Mouse (Mus musculus) lung, embryonic 16.5 days (tissue): ENCODE measurements at regions not wholly inside any gene's neighbourhood (a gene's known extent, or its start where the extent isn't known, plus 50 kb on each side); places are given as distances from the start of the nearest gene placed in this dataset.

ENCODE experiments used
- ATAC-seq: fragments of 200-750 bp; cut with Nextera tagmentation; 2 replicates; pipeline ENCODE4 v1.8.0; 2017; ENCODE audit warnings: low read depth, mild to moderate bottlenecking, moderate library complexity
- H3K27ac ChIP-seq: fragments of 300-500 bp; sonication (generic); 2 replicates; pipeline ENCODE4 v1.5.1; 2014; ENCODE audit warnings: mild to moderate bottlenecking, control low read depth, low read length
- H3K27me3 ChIP-seq: fragments of 300-500 bp; sonication (generic); 2 replicates; pipeline ENCODE4 v1.6.1; 2014; ENCODE audit warnings: low read depth, low read length, mixed read lengths; ENCODE audit not compliant: control insufficient read depth, insufficient read depth
- H3K36me3 ChIP-seq: fragments of 300-500 bp; sonication (generic); 2 replicates; pipeline ENCODE4 v1.6.1; 2014; ENCODE audit warnings: low read length; ENCODE audit not compliant: control insufficient read depth, insufficient read depth
- H3K4me1 ChIP-seq: fragments of 300-500 bp; sonication (generic); replicated peaks from 2 replicates; pipeline ENCODE4 v1.6.1; 2014; ENCODE audit warnings: low read length, mixed read lengths; ENCODE audit not compliant: control insufficient read depth, insufficient read depth
- H3K4me2 ChIP-seq: fragments of 300-500 bp; sonication (generic); 2 replicates; pipeline ENCODE4 v1.6.1; 2014; ENCODE audit warnings: low read depth, low read length, control low read depth
- H3K4me3 ChIP-seq: fragments of 300-500 bp; sonication (generic); 2 replicates; pipeline ENCODE4 v1.5.1; 2014; ENCODE audit warnings: mild to moderate bottlenecking, low read length, control low read depth
- H3K9ac ChIP-seq: fragments of 300-500 bp; sonication (generic); 2 replicates; pipeline ENCODE4 v1.6.1; 2014; ENCODE audit warnings: low read length, control low read depth
- H3K9me3 ChIP-seq: fragments of 300-500 bp; sonication (generic); 2 replicates; pipeline ENCODE4 v1.6.1; 2016; ENCODE audit warnings: low read length; ENCODE audit not compliant: control insufficient read depth
- WGBS: fragments of 180-500 bp; shearing (Covaris S2); extraction: QIAGEN DNeasy Blood & Tissue Kit; methylation state at CpG from one replicate; pipeline ENCODE4 v1.1.7; 2014; 5-methylcytosine and 5-hydroxymethylcytosine counted together

GRCm38 (mm10) chr16:78197252-78197896 is 103.9 kb upstream of the Cxadr start:
- WGBS, result 11% methylated on average over 10 of the region's 10 CpGs

DNA sequence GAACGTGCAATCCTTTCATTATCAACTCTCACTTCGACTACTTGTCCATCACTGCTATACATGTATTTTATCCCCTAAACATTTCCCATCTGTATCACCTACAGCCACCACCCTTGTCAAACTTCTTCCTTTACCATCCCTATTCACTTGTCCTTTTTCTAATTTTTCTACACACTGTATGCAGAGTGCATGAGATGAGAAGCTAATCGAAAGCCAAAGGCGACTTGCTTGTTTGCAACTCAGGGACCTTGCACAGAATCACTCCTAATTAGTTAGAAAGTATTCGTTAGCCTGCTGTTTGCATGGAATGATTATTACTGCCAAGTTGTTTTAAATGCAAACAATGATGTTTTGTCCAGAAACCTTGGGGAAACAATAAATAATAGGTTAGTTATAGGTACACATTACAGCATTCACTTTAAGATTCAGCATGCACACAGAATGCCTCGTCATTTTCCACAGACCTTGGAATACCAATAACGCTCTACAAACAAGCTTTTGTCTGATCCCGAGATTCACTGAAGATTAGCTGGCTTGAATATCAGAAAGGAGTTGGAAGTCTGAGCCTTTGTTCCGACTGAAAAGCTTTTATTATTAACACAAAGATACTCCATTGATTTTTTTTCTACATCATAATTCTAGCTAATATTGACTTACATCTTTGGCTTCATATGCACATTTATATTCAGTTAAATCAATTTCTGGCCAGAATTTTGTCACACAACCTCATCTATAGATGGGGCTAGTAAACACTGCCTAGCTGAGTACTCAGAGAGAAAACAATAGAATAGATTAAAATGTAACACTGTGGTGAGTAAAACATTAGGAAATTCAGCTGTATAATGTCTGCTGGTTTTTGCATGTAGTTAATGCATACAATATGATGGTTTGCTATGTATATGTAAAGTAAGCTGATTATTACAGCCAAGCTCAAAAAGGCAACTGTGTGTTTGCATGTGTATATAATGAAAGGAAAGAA is 130.4 kb upstream of the Cxadr start:
- Histone ChIP-seq H3K9me3 (no peaks in the 10 kb centered on the region), H3K4me2 (no peak overlapping the region), H3K4me3 (no peak overlapping the region), H3K27me3 (no peaks in the 10 kb centered on the region), H3K27ac (no peak overlapping the region), H3K36me3 (no peaks in the 10 kb centered on the region), H3K4me1 (no peaks in the 10 kb centered on the region), H3K9ac (no peak overlapping the region)
- no peak for ATAC-seq
- WGBS, result 72% methylated on average over 9 of the region's 9 CpGs

More at GRCm38 (mm10) chr16:78197252-78197896, 103.9 kb upstream of the Cxadr start:
- 0 out of 2 replicates have a peak, but pooled peaks cover 4% of the 10 kb centered on the region for H3K4me1 ChIP-seq
- H3K9ac ChIP-seq, result no peak overlapping the region
- H3K27me3 ChIP-seq, result no peaks in the 10 kb centered on the region
- no peak overlapping the region for H3K4me2 ChIP-seq
- no peaks in the 10 kb centered on the region for H3K36me3 ChIP-seq
- no peak overlapping the region for H3K27ac ChIP-seq
- no peaks in the 10 kb centered on the region for H3K9me3 ChIP-seq
- no peak overlapping the region for H3K4me3 ChIP-seq
- 0 out of 2 replicates have a peak, but pooled peaks have one; percentile 29 for ATAC-seq

DNA sequence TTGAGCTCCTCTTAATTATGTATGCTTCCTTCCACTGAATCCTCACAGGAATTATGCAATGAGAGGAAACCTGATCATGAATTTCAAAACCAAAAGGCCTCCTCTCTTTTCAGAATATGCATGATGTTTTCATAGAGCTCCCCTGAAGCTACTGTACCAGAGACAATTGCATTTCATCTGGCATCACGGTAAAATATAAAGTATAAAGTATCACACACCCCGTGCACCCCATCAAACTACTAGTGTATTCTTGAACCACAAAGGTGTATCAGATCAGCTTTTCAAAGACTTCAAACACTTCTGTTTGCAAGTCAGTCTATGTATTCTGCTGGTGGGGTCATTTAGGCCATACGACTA is 144.4 kb upstream of the Cxadr start:
- Histone ChIP-seq H3K27ac (no peak overlapping the region), H3K9me3 (no peaks in the 10 kb centered on the region), H3K4me1 (no peaks in the 10 kb centered on the region), H3K4me3 (no peak overlapping the region), H3K9ac (no peak overlapping the region), H3K4me2 (no peak overlapping the region), H3K27me3 (no peaks in the 10 kb centered on the region), H3K36me3 (no peaks in the 10 kb centered on the region)
- no peak for ATAC-seq
- WGBS, result 74% methylated on average over 3 of the region's 3 CpGs

DNA sequence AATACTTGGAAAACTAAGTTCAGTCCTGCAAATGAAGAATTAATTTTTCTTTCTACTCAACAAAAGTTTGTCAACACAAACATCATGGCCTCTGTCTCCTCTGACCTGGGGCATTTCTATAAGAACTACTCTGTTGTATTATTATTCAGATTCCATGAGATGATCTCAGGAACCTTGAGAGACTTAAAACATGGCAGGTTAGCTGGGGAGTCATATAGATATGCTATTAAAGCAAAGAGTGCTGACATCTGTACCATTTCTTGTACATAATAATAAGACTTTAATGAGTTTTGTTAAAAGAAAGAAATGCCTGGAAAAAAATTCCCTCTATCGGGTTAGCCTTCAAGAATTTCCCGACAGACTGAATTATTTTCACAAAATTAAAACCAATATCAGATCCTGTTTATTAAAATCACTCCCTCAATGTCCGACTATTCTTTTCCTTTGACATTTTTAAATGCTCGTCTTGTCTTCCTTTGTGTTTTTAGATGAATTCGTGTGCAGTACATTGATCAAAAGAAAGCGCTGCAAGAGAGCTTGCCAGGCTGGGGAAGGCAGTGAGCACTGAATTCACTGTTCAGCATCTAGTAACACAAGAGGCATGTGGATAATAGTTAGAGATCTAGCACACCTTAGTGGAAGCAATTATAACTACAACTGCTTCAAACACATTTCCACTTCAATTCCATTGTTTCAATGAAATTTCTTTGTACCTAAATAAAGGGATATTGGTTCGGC is 145.0 kb upstream of the Cxadr start:
- Histone ChIP-seq H3K36me3 (no peaks in the 10 kb centered on the region), H3K4me2 (no peak overlapping the region; the same call in 1 of the 2 replicates)

GRCm38 (mm10) chr16:78153899-78154605 is 147.2 kb upstream of the Cxadr start:
- ATAC-seq, result no peak
- no peaks in the 10 kb centered on the region for H3K36me3 ChIP-seq
- H3K9me3 ChIP-seq, result no peaks in the 10 kb centered on the region
- H3K27me3 ChIP-seq, result no peaks in the 10 kb centered on the region
- H3K4me3 ChIP-seq, result no peak overlapping the region
- no peaks in the 10 kb centered on the region for H3K4me1 ChIP-seq
- no peak overlapping the region for H3K4me2 ChIP-seq
- H3K9ac ChIP-seq, result no peak overlapping the region
- WGBS, result 48% methylated on average over 2 of the region's 2 CpGs
- H3K27ac ChIP-seq, result no peak overlapping the region

More for the DNA sequence above, 145.0 kb upstream of the Cxadr start:
- no peak overlapping the region for H3K4me3 ChIP-seq
- peak; percentile 78 for ATAC-seq
- H3K9ac ChIP-seq, result no peak overlapping the region
- WGBS, result 33% methylated on average over 7 of the region's 7 CpGs
- no peaks in the 10 kb centered on the region for H3K27me3 ChIP-seq
- H3K4me1 ChIP-seq, result no peaks in the 10 kb centered on the region
- H3K9me3 ChIP-seq, result no peaks in the 10 kb centered on the region
- H3K27ac ChIP-seq, result no peak overlapping the region

DNA sequence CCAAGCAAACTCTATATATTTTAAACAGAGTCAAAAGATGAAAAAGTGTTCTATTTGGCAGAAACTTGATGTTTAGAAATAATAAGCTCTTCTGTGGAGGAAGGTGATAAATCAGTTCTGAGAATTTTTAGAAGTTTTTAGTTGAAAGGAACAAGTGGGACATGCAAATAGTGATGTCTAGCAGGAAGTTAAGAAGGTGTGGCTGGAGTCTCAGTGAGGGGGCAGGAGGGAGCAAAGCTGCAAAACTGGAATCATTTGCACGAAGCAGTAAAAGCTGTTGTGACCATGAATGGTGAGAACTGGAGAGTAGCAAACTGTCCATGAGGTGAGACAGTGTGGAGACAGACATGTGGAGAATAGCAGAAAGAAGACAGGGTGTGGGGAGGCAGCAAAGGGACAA is 157.1 kb upstream of the Cxadr start:
- Histone ChIP-seq H3K4me1 (no peaks in the 10 kb centered on the region), H3K27me3 (no peaks in the 10 kb centered on the region), H3K27ac (no peak overlapping the region), H3K4me2 (no peak overlapping the region), H3K4me3 (no peak overlapping the region), H3K9me3 (no peaks in the 10 kb centered on the region), H3K36me3 (no peaks in the 10 kb centered on the region), H3K9ac (no peak overlapping the region)
- ATAC-seq, result no peak
- 23% methylated on average over 1 of the region's 1 CpGs for WGBS

DNA sequence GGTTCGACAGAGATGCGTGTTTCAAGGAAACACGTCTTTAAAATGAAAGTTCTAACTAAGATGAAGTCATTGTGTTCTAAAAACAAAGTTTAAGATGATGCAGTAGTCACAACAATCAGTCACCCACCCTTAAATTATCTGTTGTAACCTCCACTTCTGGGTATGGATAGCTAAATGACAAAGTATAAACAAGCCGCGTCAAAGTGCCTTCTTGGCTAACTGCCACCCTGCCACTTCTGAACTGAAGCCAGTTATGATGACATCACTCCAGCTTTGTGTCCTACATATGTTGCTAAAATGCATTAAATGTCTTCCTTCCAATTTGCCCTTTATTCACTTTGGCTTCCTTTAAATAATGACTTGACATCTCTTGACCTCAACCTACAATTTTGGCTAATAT is 165.8 kb upstream of the Cxadr start:
- peak; percentile 87 for ATAC-seq
- 35% methylated on average over 5 of the region's 5 CpGs for WGBS
- Histone ChIP-seq H3K27me3 (no peaks in the 10 kb centered on the region), H3K4me1 (no peaks in the 10 kb centered on the region), H3K9me3 (no peaks in the 10 kb centered on the region), H3K9ac (no peak overlapping the region), H3K27ac (no peak overlapping the region), H3K36me3 (no peaks in the 10 kb centered on the region), H3K4me2 (peak overlapping the region; percentile 9), H3K4me3 (peak overlapping the region; percentile 12)

- Histone ChIP-seq H3K4me3 (no peak overlapping the region), H3K4me1 (no peaks in the 10 kb centered on the region), H3K9ac (no peak overlapping the region), H3K27ac (no peak overlapping the region), H3K27me3 (no peaks in the 10 kb centered on the region), H3K9me3 (no peaks in the 10 kb centered on the region), H3K36me3 (no peaks in the 10 kb centered on the region), H3K4me2 (no peak overlapping the region)
- WGBS, result 57% methylated on average over 7 of the region's 7 CpGs
- ATAC-seq, result no peak
These were observed 166.8 kb upstream of the Cxadr start for GRCm38 (mm10) chr16:78134531-78134930.
